Mouse (Mus musculus) kidney, adult 2 months (tissue): ENCODE data around the gene Slc16a1.

ENCODE experiments used
- CTCF ChIP-seq: fragments of 200-500 bp; conservative IDR thresholded peaks from 2 replicates; pipeline ENCODE4 v1.5.1; 2011; ENCODE audit warnings: low read depth, mild to moderate bottlenecking, control low read depth, low read length, moderate library complexity, mixed read lengths; ENCODE audit not compliant: insufficient read depth, insufficient read length
- POLR2A ChIP-seq: fragments of 200-500 bp; IDR thresholded peaks from one replicate; pipeline ENCODE4 v1.6.1; 2011; ENCODE audit warnings: low read depth, low read length, control low read depth

DNA sequence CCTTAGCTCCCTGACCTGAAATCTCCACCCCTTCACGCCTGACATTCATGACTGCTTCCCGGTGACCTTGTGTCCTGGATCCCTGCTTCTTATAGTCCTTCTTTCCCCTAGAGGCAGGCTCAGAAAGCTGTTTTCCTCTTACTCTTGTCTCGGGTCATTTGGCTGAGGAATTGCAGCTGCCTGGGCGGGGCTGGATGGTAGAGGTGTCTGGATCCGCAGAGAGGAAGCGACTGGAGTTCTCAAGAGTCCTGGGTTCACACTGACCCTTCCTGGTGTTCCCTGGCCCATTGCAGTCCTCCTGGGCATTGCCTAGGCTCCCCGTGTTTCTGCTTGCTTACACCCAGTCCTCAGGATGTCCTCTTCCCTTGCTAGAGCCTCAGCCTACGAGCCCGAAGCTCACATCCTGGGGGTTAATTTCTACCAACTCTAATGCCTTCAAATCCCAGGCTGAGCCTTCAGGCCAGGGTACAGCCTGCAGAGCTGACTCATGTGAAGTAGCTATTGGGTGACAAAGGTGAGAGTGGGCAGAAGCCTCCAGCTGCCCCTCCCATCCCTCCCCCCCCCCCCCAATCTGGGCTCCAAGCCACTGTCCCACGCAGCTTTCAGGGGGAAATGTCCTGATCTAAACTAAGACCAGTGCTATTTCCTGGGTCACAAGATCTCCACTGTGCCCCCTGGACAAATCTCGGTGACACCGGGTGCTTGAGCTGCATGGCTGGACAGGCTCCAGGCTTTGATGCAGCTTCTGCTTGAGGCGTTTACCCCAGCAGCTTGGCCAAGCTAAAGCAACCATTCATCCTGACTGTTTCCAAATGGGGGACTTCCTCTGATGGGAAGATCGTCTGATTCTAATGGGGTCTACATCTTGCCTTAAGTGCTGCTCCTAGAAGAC is 36.1 kb downstream of the Slc16a1 start:
- TF ChIP-seq CTCF (0 out of 2 replicates have a peak, but pooled peaks have one; percentile 10), POLR2A (no peak)
